Mouse (Mus musculus) stomach, embryonic 16.5 days (tissue): Measurements from ENCODE around the gene Rnf126. TPM values are rescaled to one million over a fixed set of nuclear protein-coding genes. Genes with fewer than 3 reads are reported as not detected.

Experiments
- ATAC-seq: fragments of 200-750 bp; cut with Nextera tagmentation; 2 replicates; pipeline ENCODE4 v1.8.0; 2017; ENCODE audit warnings: moderate number of reproducible peaks, moderate TSS enrichment; ENCODE audit not compliant: insufficient read depth, low FRiP score
- H3K27ac ChIP-seq: fragments of 300-500 bp; sonication (generic); 2 replicates; pipeline ENCODE4 v1.5.1; 2014; ENCODE audit warnings: low read length
- H3K27me3 ChIP-seq: fragments of 300-500 bp; sonication (generic); 2 replicates; pipeline ENCODE4 v1.6.1; 2014; ENCODE audit warnings: low read length, control low read depth, mixed read lengths; ENCODE audit not compliant: control insufficient read depth, insufficient read depth
- H3K36me3 ChIP-seq: fragments of 300-500 bp; sonication (generic); 2 replicates; pipeline ENCODE4 v1.6.1; 2014; ENCODE audit warnings: low read length; ENCODE audit not compliant: control insufficient read depth, insufficient read depth
- H3K4me1 ChIP-seq: fragments of 300-500 bp; sonication (generic); 2 replicates; pipeline ENCODE4 v1.6.1; 2014; ENCODE audit warnings: low read length, control low read depth, mixed read lengths; ENCODE audit not compliant: control insufficient read depth, insufficient read depth
- H3K4me2 ChIP-seq: fragments of 300-500 bp; sonication (generic); 2 replicates; pipeline ENCODE4 v1.6.1; 2014; ENCODE audit warnings: low read depth, low read length, mixed read lengths
- H3K4me3 ChIP-seq: fragments of 300-500 bp; sonication (generic); replicated peaks from 2 replicates; pipeline ENCODE4 v1.5.1; 2014; ENCODE audit warnings: mild to moderate bottlenecking, low read length
- H3K9ac ChIP-seq: fragments of 300-500 bp; sonication (generic); 2 replicates; pipeline ENCODE4 v1.6.1; 2014; ENCODE audit warnings: low read length
- H3K9me3 ChIP-seq: fragments of 300-500 bp; sonication (generic); replicated peaks from 2 replicates; pipeline ENCODE4 v1.6.1; 2016; ENCODE audit warnings: low read length, control low read depth; ENCODE audit not compliant: control insufficient read depth
- WGBS: fragments of 180-500 bp; shearing (Covaris S2); extraction: QIAGEN DNeasy Blood & Tissue Kit; methylation state at CpG from one replicate; pipeline ENCODE4 v1.1.7; 2014; 5-methylcytosine and 5-hydroxymethylcytosine counted together
- polyA plus RNA-seq: library from polyadenylated mRNA; unstranded; fragments of >200 nt; fragmentation: Nextera tagmentation; extraction: Ambion mirVana; gene quantifications from 2 replicates; pipeline ENCODE4 v1.2.1, GENCODE M21; 2015

Gene Rnf126
- polyA plus RNA-seq, 1 experiment from 2014 or later, result 34.8 TPM

DNA sequence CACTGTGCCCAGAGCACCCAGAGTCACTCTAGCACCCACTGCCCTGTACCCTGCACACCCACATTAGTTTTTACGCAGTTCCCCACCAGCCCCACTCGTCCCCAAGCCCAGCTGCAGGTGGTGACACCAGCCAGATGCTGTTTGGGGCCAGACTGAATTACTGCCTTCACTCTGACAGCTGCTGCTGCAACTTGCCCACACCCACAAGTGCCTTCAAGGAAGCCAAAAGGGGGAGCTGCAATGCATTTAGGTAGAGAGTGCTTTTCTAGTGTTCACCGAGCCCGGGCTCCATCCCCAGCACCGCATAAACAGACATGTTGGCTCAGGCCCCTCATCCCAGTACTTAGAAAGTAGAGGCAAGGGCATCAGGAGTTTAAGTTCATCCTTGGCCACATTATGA is 15.2 kb upstream of the Rnf126 start:
- ATAC-seq, result no peak
- H3K36me3 ChIP-seq, result no peaks in the 10 kb centered on the region; the same call in 1 of the 2 replicates
- H3K4me3 ChIP-seq, result no peak overlapping the region
- H3K27me3 ChIP-seq, result no peaks in the 10 kb centered on the region
- no peak overlapping the region for H3K27ac ChIP-seq
- no peak overlapping the region for H3K9ac ChIP-seq
- H3K4me1 ChIP-seq, result peaks cover 34% of the 10 kb centered on the region
- no peaks in the 10 kb centered on the region for H3K9me3 ChIP-seq
- 62% methylated on average over 5 of the region's 5 CpGs for WGBS
- no peak overlapping the region for H3K4me2 ChIP-seq

DNA sequence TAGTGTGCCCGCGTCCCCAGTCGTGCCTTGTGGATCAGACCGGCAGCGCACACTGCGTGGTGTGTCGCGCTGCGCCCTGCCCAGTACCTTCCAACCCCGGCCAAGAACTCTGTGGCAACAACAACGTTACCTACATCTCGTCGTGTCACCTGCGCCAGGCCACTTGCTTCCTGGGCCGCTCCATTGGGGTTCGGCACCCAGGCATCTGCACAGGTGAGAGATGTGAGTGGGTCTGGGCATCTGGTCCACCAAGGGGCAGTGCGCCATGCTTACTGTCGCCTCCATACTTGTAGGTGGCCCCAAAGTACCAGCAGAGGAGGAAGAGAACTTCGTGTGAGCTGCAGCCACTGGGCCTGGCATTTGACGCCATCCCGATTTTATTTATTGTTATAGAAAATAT is 14.4 kb upstream of the Rnf126 start:
- no peaks in the 10 kb centered on the region; the same call in 1 of the 2 replicates for H3K36me3 ChIP-seq
- no peaks in the 10 kb centered on the region for H3K27me3 ChIP-seq
- no peak for ATAC-seq
- peak overlapping the region; percentile 44 for H3K9ac ChIP-seq
- peak overlapping the region; percentile 84 for H3K4me2 ChIP-seq
- peak overlapping the region; percentile 54 for H3K4me3 ChIP-seq
- peak overlapping the region; percentile 66 for H3K27ac ChIP-seq
- 29% methylated on average over 21 of the region's 21 CpGs for WGBS
- H3K4me1 ChIP-seq, result peaks cover 36% of the 10 kb centered on the region
- H3K9me3 ChIP-seq, result no peaks in the 10 kb centered on the region

DNA sequence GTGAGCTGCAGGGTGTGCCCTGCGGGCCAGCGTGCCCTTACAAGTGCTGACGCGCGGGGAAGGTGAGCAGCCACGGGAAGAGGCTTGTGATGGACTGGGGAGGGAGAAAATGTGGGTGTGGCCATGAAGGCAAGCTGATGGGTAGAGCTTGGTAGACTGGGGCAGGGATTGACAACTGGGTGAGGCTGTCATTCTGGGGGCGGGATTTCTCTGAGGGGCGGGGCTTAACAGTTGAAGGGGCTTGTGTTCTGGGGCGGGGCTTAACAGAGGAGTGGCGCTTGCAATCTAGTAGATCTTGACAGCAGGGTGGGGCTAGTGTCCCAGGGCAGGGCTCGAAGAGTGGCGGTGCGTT is 13.9 kb upstream of the Rnf126 start:
- Histone ChIP-seq H3K4me3 (peak overlapping the region; percentile 54), H3K27ac (peak overlapping the region; percentile 66), H3K9ac (peak overlapping the region; percentile 62), H3K36me3 (no peaks in the 10 kb centered on the region; the same call in 1 of the 2 replicates), H3K27me3 (no peaks in the 10 kb centered on the region), H3K4me1 (peaks cover 36% of the 10 kb centered on the region), H3K9me3 (no peaks in the 10 kb centered on the region), H3K4me2 (peak overlapping the region; percentile 84)
- ATAC-seq, result no peak
- WGBS, result 2% methylated on average over 13 of the region's 13 CpGs

DNA sequence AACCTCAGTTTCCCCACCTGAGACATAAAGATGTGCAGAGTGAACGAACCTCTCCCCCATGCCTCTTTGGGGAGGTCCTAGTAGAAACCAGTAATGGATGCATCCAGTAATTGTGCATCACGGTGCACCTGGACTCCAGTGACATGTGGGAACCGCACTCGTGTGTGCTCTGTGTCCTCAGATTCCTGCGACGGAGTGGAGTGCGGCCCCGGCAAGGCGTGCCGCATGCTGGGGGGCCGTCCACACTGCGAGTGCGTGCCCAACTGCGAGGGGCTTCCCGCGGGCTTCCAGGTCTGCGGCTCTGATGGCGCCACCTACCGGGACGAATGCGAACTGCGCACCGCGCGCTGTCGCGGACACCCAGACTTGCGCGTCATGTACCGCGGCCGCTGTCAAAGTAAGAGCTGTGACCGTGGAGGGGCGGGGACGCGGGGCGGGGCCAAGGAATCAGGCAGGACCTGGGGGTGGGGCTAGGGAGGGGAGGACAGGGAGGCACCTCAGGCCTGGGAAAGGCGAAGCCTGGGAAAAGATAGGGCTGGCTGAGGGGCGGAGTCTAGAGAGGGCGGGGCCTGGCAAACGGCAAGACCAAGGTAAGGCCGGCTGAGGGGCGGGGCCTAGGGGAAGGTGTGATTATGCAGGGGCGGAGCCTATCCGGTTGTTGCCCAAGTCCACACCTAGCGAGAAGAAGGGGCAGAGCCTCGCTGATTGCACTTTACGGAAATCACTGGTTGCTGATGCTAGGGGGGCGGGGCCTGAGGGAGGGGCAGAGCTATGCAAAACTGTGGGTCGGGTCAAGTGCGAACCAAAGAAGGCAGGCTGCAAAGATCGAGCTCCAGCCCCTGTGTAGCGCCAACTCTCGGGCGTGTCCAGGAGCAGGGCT is 13.3 kb upstream of the Rnf126 start:
- Histone ChIP-seq H3K36me3 (no peaks in the 10 kb centered on the region; the same call in 1 of the 2 replicates), H3K27me3 (no peaks in the 10 kb centered on the region), H3K4me1 (peaks cover 36% of the 10 kb centered on the region), H3K27ac (peak overlapping the region; percentile 66; the same call in 1 of the 2 replicates), H3K9me3 (no peaks in the 10 kb centered on the region), H3K4me3 (peak overlapping the region; percentile 54), H3K4me2 (peak overlapping the region; percentile 84), H3K9ac (peak overlapping the region; percentile 65)
- WGBS, result 2% methylated on average over 54 of the region's 55 CpGs
- peak; percentile 91 for ATAC-seq

DNA sequence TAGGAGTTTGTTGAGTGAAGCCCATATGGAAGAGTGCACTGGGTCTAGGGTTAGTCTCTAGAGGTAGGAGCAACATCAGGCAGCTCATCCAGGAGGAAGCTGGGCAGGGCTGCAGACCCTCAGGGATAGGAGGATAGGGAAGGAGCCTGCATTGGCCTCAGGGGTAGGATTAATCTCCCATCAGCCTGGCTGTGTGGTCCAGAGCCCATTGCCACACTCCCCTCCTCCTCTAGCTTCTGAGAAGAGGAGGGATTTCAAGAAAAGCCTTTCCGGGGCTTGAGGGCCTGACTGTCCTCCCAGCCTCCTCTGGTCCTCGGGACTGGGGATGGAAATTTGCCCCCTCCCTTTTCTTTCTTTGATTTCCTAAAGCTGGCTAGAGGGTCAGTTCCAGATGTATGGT is 12.4 kb upstream of the Rnf126 start:
- Histone ChIP-seq H3K27ac (no peak overlapping the region), H3K9ac (no peak overlapping the region), H3K4me2 (peak overlapping the region; percentile 84; the same call in 1 of the 2 replicates), H3K27me3 (no peaks in the 10 kb centered on the region), H3K9me3 (0 out of 2 replicates have a peak, but pooled peaks cover 2% of the 10 kb centered on the region), H3K36me3 (no peaks in the 10 kb centered on the region; the same call in 1 of the 2 replicates), H3K4me1 (peaks cover 36% of the 10 kb centered on the region), H3K4me3 (no peak overlapping the region)
- ATAC-seq, result no peak
- 32% methylated on average over 2 of the region's 2 CpGs for WGBS

DNA sequence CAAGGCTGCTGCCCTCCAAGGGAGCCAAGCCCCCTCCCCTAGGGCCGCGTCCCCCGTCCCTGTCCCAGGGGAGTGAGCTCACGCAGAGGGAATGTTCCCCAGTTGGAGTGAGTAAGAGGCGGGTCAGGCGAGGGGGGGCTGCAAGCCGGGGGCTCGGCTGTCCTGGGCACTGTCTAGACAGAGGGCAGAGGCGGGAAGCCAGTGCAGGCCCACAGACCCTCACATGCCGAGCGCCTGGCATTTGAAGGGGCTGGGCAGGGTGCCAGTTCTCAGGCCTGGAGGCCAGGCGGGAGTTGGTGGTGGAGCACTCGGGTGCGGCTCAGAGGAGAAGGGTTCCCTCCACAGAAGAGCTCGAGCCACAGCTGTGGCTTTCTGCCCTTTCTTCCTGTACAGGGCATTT is 11.3 kb upstream of the Rnf126 start:
- H3K4me2 ChIP-seq, result peak overlapping the region; percentile 73
- peak overlapping the region; percentile 54 for H3K27ac ChIP-seq
- no peaks in the 10 kb centered on the region; the same call in 1 of the 2 replicates for H3K36me3 ChIP-seq
- H3K27me3 ChIP-seq, result no peaks in the 10 kb centered on the region
- ATAC-seq, result 0 out of 2 replicates have a peak, but pooled peaks have one; percentile 9
- H3K9ac ChIP-seq, result peak overlapping the region; percentile 84
- H3K4me1 ChIP-seq, result peaks cover 36% of the 10 kb centered on the region
- 0 out of 2 replicates have a peak, but pooled peaks cover 2% of the 10 kb centered on the region for H3K9me3 ChIP-seq
- H3K4me3 ChIP-seq, result peak overlapping the region; percentile 56
- 12% methylated on average over 15 of the region's 15 CpGs for WGBS

DNA sequence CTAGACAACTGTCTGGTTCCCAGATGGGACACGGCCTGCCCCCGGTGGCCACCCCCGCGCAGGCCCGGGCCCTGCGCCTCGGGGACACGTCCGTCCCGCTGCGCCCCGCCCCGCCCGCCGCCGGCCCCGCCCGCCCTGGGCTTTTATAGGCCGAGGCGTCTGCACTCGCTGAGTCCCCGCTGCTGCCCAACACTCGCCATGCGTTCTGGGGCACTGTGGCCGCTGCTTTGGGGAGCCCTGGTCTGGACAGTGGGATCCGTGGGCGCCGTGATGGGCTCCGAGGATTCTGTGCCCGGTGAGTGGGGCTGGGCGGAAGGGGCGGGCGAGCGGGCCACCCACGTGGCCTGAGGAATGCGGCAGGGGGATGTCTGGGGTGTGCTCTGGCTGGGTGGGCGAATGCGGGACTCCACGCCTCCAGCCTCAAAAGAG is 10.4 kb upstream of the Rnf126 start, which contains the start of gene Fstl3:
TSS of gene Fstl3 (plus strand) at position 170 of the 429 bp plus-strand sequence.
- peak within 1 kb of the TSS; percentile 54 for H3K27ac ChIP-seq
- peak within 1 kb of the TSS; percentile 56 for H3K4me3 ChIP-seq
- no peaks in the 10 kb centered on the region; the same call in 1 of the 2 replicates for H3K36me3 ChIP-seq
- peak within 1 kb of the TSS; percentile 84 for H3K9ac ChIP-seq
- H3K4me2 ChIP-seq, result peak within 1 kb of the TSS; percentile 73
- no peaks in the 10 kb centered on the region for H3K27me3 ChIP-seq
- H3K9me3 ChIP-seq, result peaks cover 2% of the 10 kb centered on the region; the same call in 1 of the 2 replicates
- WGBS, result 1% methylated on average over 38 of the region's 39 CpGs
- H3K4me1 ChIP-seq, result peaks cover 36% of the 10 kb centered on the region
- ATAC-seq, result no peak

DNA sequence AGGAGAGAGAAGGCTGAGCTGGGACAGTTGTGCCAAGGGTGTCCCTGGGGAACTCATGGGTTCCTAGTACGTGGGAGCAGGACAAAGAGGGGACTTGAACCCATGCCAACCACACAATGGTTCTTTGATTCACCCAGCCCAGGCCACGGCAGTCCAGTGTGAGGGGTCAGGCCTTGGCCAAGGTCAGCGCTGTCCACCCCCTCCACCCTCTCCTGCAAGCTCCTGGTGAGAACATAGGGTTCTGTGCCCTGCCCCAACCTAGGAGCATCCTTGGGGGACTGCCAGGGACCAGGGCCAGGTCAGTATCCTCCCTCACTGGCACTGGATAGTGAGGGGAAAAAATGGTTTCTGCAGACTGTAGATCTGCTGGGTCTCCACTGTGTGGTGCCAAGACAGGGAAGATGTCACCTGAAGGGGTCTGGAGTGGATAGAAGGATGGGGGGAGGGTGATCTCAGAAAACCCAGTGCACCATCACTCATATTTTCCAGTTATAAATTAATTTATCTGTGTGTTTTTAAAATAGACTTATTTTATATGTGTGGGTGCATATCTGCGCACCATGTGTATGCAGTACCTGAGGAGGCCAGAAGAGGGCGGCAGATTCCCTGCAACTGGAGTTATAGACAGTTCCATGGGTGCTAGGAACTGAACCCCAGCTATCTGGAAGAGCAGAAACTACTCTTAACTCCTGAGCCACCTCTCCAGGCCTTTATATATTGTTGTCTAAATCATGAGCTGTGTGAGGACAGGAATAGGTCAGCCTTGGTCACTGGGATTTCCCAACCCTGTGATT is 7.9 kb upstream of the Rnf126 start:
- no peak overlapping the region for H3K4me3 ChIP-seq
- no peak overlapping the region for H3K4me2 ChIP-seq
- ATAC-seq, result no peak
- H3K9me3 ChIP-seq, result peaks cover 2% of the 10 kb centered on the region; the same call in 1 of the 2 replicates
- WGBS, result 69% methylated on average over 5 of the region's 5 CpGs
- peaks cover 27% of the 10 kb centered on the region for H3K4me1 ChIP-seq
- H3K36me3 ChIP-seq, result no peaks in the 10 kb centered on the region
- H3K9ac ChIP-seq, result no peak overlapping the region
- no peaks in the 10 kb centered on the region for H3K27me3 ChIP-seq
- H3K27ac ChIP-seq, result no peak overlapping the region
